Mouse (Mus musculus): ENCODE results near the gene Dcun1d1.

- TF ChIP-seq CTCF (IDR thresholded peaks at IDR 0.05; ENCODE audit: low read depth) = no peak
- no peak for TF ChIP-seq EP300 (optimal IDR thresholded peaks at IDR 0.05)
Observed at GRCm38 (mm10) chr3:35931359-35931758, 5.9 kb downstream of the Dcun1d1 start.

All from stomach, postnatal 0 days (tissue).